Mouse (Mus musculus) forelimb bud, embryonic 11.5 days (tissue): Measurements from ENCODE around the gene Znrd1.
"Not testable (repeated sequence)": the region's sequence is repeated elsewhere in the genome, so short reads cannot be mapped to it uniquely, and the experiment has no call there.

Source experiments
- DNase-seq: peaks from one replicate; pipeline ENCODE4 v3.0.0-alpha.2; 2012; ENCODE audit warnings: low read depth, low spot score

Gene Znrd1

DNA sequence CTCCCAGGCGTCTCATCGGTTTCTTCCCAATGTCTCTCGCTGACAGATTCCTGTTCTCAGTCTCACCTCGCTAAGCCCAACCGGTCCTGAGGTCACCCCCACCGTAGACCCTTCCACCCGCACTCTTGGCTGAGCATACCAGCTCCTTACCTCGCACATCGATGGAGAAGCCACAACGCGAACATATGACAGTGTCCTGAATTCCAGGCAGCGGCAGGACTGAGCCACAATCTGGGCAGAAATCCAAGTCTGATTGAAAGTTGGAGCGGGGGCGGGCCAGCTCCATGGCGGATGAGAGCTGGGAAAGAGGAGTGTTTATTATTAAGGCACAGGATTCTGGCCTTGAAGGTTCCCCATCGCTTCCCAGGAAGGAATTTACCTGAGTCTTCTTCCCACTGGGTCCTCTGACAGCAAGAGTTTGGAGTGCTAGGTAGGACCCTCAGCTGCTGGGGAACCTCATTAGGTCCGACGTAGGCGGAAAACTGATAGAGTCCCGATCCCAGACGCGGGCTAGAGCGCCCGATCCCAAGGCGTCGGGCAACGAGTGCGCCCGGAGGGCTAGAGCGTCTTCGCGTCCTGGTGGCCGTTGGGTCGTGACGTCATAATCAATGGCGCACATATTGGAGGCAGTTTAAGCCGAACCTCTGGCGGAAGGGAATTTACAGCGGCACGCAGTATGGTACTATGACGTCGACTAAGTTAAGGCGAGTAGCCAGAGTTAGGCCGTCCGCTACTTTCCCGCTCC, at the start of gene Znrd1, which contains the start of gene Znrd1as:
Gene Znrd1, minus strand, starts transcription at position 561 of the 745 bp plus-strand sequence.
Gene Znrd1as, plus strand, starts transcription at position 594 of the 745 bp plus-strand sequence.
- DNase-seq, result peak; percentile 99

DNA sequence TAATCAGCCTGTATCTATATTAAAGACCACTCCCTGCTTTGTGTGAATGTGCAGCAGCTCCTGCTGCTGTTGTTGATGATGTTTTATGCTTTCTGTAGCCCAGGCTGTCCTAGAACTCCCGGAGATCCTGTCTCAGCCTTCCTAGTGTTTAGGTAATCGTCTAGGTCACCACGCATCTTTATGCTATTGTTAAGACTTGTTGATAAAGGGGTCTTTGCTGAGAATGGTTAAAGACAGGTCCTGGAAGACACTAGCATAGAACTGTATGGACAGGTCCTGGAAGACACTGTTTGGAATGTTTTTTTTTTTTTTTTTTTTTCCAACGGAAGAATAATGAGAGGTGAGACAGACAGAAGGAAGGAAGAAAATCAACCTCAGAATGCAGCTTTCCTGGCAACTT, 45.0 kb upstream of the Znrd1 start:
- DNase-seq, result no peak

DNA sequence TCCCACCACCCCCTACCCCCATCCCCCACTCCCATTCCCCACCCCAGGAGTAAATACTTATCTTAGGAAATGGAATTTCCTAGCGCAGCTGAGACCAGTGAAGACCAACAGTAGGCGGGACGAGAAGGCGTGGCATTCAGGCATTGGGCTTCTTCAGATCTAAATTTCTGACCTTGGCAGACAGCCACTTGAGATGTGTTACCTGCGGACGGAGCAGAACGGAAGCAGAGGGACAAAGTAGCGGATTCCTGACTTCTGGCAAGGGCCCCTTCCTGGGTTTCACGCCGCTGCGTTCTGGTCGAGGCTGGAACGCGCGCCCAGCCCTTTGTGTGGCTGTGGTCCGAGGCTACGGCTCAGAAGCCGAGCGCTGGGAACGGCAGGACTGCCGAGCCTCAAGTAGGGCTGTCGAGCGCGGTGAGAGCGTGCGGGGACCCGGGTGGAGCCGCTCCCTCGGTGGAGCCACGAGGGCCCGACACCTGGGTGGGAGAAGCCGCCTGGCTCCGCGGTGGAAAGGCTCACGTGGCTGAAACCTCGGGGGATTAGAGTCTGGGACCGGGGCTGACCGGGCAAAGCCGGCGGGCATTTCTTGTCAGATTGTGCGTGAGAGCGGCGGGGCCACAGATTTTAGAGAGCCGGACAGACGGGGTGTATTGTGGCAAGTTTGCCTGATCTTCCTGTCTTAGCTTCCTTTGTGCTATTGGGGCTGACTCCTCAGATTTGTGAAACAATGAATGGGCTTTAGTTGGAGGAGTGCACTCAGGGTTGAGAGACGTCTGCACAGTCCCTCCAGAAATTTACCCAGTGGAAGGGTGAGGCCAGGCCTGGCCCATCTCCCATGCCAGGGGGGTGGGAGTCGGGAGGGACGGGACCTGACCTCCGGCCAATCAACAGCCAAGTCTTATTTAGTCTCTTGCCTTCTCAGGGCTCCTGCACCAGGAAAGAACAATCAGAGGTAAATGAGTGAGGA, 44.3 kb upstream of the Znrd1 start:
- peak; percentile 84 for DNase-seq

GRCm38 (mm10) chr17:37000863-37001262, 42.5 kb upstream of the Znrd1 start, which contains the start of gene Zfp57:
Gene Zfp57, plus strand, starts transcription at chr17:37001163.
- DNase-seq, result no peak

DNA sequence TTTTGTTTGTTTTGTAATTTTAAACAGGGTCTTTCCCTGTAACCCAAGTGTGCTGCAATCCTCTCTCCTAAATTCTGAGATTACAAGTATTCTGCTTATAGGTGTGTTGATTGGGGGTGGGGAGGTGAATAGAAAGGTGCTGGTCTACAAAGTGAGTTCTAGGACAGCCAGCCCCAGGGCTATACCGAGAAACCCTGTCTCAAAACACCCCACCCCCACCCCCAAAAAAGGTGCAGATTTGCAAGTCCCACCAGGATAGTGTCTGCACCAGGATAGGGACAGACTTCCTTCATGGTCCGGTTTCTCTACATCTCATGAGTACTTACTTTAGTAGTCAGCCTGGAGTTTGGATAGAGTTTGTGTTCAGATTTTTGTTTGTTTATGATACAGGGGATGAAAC, 40.1 kb upstream of the Znrd1 start:
- no peak for DNase-seq

DNA sequence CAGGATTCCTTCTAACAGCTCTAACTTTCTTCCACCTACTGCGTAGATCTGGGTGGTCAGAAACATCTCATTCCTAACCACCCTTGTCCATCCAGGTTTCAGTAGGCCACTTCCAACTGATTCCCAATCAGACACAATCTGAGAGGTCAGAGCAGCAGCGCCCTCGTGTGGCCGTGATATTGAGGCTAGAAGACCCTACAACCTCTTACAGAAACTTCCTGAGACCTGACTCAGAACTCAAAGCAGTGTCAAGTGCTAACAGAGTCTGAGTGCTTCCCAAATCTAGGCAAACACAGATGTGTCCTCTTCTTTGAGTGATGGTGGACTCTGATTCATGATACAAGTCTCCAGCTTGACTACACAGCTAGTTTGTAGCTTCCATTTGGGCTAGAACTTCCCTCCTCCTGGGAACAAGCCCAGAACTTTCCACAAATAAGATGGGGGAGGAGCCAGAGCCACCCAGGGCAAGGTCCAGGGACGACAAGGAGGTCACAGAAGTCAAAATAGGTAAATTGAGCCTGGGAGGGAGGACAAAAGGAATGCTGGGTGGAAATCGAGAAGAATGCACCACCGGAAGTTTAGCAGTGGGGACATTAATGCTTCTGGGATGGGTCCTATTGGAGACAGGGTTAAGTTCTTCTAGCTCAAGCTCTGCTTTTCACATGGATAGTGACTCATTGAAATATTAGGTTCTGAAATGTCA, 38.8 kb upstream of the Znrd1 start:
- peak; percentile 78 for DNase-seq

- DNase-seq, result no peak
These were observed 37.1 kb upstream of the Znrd1 start for GRCm38 (mm10) chr17:36995448-36995847.

DNA sequence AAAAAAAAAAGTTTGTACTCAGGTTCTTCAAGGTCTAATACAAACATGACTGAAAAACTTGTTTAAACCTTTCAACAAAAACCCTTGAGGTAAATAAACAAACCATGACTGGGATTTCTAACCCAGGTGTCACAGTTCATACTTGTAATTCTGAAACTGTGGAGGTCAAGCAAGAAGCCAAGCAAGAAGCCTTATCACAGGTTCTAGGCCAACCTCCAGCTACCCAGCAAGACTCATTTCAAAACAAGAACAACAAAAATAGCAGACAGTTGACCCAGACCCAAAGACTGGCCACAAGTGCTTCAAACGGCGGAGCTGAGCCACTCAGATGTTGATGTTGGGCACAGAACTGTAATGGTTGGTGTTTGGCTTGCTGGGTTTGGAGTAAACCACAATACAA, 36.2 kb upstream of the Znrd1 start:
- no peak for DNase-seq

- DNase-seq, result no peak
These were observed 35.5 kb upstream of the Znrd1 start for GRCm38 (mm10) chr17:36993770-36994325.

DNA sequence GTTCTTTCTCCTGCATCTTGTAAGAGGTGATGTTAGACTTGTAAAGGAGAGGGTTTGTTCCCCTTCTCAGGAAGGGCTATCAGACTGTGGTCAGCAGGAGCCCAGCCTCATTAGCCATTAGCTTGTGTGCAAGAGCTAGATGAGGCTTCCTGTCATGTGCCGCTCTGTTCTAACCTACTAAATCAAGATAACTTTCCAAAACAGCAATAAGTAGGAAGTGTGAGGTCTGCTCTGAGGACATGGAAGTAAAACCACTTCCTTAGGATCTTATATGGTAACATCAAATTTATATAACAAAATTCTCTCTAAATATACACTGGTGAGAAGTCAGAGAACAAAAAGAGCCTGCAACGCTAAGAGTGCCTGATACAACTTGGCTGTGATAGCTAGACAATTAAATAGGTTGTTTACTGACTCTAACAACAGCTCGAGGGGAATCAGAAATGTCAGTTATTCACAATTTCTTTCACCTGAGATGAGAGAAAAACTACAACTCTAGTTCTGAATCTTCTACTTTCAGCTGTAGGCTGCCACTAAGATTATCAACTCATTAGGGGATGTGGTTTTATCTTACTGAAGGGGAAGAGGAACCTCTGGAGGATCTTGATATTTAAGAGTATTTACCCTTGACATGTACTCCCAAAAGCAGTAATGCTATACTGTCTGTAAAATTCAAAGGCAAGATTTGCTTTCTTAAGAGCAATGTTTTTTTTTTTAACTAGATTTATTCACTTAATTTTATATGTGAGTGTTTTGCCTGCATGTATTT, 34.2 kb upstream of the Znrd1 start:
- DNase-seq, result no peak

- DNase-seq, result not testable (repeated sequence)
These were observed 32.3 kb upstream of the Znrd1 start for GRCm38 (mm10) chr17:36990630-36991029.

DNA sequence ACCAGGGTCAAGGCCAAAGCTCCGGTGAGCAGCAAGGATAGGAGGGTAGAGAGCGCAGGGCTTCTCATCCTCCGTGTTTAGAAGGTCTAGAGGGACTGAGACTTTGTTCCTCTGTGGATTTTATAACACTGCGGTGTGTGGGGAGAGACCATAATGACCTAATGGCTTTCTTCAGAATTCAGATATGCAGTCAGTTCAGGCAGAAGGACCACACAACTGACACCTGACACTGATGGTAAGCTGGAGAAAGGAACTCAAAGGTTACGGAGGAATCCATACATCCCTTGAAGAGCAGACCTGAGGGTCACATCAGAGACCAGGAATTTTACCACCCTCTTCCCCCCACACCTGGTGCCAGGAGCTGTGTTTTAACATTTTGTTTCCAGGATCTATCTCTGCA, 31.1 kb upstream of the Znrd1 start, which contains the start of gene H2-M5:
Gene H2-M5, minus strand, starts transcription at position 101 of the 400 bp plus-strand sequence.
- DNase-seq, result no peak

DNA sequence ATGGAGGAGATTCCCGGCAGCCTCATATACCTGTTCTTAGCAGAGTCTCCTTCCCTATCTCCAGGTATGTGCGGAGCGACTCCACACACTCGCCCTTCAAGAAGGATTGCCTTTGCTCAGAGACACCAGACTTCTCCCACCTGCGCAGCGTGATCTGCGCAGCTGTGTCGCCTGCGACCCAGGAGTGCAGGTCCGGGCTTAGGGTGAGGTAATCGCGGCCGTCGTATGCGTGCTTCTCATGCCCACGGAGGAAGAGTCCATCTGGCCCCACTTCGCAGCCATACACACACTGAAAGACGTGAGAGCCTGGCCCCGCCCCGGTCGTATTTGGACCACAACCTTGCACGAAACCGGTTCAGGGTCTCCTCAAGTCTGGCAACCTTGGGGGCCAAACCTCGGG, 30.1 kb upstream of the Znrd1 start:
- no peak for DNase-seq

GRCm38 (mm10) chr17:36982253-36983155, 24.1 kb upstream of the Znrd1 start:
- DNase-seq, result peak; percentile 11

DNA sequence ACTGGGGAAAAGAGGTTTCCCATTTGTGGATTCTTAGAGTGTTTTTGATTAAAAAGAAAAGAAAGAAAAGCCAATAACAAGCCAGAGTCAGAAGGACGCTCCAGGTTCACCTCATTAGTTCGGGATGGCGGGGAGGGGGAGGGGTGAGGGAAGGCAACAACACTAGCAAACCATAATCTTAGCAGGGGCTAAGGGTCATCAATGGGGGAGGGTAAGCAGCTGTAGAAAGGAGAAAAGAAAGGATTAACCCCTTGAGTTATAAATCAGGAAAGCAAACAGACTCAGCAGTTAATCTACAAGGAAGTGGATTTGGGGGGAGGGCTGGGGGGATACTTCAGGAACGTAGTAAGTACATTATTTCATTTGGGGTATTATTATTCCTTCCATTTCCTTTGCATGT, 23.5 kb upstream of the Znrd1 start:
- peak; percentile 7 for DNase-seq

DNA sequence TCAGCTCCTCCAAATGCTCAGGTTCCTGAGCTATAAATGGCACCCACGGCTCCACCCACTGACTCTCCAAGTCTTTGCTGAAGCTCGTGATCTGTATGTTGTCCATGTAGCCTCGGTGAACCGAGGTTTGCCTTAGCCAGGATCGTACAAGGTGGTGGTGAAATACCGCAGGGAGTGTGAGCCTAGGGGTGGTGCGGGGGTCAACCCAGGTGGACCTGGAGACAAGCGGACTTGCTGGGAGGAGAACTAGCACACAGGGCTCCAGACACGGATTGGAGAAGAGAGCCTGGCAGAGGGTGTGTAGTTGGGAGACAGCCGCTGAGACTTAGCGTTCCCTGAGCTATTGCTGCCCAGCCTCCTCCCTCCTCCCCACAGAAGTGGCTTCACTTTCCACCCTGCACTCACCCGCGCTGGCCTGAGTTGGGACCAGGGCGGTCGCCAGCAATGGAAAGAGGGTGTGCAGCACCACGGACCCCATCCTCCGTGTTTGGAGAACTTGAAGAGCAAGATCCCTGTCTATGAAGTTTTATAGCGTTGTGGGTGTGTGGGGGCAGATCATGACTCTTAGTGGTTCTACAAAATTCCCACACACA, 23.0 kb upstream of the Znrd1 start, which contains the start of gene 2410137M14Rik:
Gene 2410137M14Rik, minus strand, starts transcription at position 17 of the 593 bp plus-strand sequence.
- no peak for DNase-seq

- no peak for DNase-seq
These were observed 15.0 kb upstream of the Znrd1 start for GRCm38 (mm10) chr17:36973271-36973787.

DNA sequence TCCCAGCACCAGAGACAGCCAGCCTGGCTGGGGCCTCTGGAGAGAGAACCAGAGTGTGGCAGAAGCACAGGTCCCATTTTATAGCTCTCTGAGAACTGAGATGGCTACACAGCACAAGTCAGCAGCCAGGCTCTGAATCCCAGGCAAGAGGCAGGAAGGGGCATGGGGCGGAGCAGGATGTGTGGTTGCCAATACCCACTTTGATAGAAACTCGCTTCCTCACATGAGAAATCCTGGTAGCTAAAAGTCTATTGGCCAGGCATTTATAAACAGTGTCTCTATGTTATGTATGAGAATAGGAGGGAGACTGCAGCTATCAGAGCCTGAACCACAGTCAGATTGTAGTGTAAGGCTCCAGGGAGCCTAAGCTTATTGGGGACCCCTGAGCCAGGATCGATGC, 14.4 kb upstream of the Znrd1 start:
- DNase-seq, result no peak
